Mouse (Mus musculus) hematopoietic stem cell, adult 5-6 weeks (primary cell): ENCODE results near the gene Naa15. TPM values are rescaled to one million over a fixed set of nuclear protein-coding genes. Genes with fewer than 3 reads are reported as not detected.

ENCODE experiments used
- ATAC-seq, 2 experiments: fragments of 125-278 bp in 1 of 2; replicated peaks in 1 of 2; 2 replicates each; pipeline ENCODE4 v1.8.0; 2016 to 2017; ENCODE audit warnings: inconsistent platforms in 2 of 2, mild to moderate bottlenecking in 2 of 2, moderate number of reproducible peaks in 2 of 2, low read depth in 1 of 2, moderate TSS enrichment in 1 of 2; ENCODE audit not compliant: low FRiP score in 2 of 2, poor library complexity in 2 of 2, severe bottlenecking in 2 of 2, insufficient read depth in 1 of 2, low TSS enrichment in 1 of 2
- total RNA-seq: library from RNA; stranded (forward); fragments of 172-1452, 232-1000 nt; gene quantifications from 2 replicates; pipeline ENCODE4 v1.2.3, GENCODE M21; 2017

Naa15 gene
- total RNA-seq, 1 experiment from 2014 or later = 76.8 TPM

DNA sequence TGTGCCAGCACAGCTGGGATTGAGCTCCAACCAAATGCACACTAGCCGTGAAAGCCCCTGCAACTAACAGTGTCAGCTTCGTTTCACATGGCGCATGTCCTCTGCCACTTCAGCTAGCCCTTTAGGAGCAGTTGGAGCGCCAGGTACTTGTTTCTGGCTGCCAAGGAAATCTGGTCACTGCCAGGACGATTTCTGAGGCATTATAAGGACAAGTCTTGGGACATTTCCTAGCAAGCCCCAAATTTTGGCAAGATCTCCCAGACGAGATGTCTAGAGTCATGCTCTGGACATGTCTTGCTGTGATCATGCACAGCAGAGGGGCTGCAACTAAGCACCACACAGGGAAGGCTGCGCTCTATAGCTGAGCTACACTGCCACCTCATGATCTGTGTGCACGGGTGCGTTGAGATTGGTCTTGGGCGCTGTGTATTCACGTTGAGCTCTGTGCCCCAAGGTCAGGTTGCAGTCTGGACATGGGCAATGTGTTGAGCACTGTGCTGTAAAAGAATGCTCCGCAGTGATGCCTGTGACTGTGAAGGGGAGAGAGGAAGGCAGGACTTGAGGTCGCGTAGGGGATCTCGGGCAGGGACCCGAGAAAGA is 110.3 kb downstream of the Naa15 start:
- ATAC-seq = no peak

Other genes starting within 250 kb of the Naa15 start
- 2.5 and 3.9 TPM in 2 replicates for gene Noct, start 190.7 kb upstream of the Naa15 start, total RNA-seq
- gene Elf2, start 74.5 kb upstream of the Naa15 start, total RNA-seq = 173 and 205 TPM in 2 replicates
- gene Mgarp, start 18.4 kb upstream of the Naa15 start, total RNA-seq = not detected in 2 replicates
- gene Ndufc1, start 6.2 kb upstream of the Naa15 start, total RNA-seq = 41.9 and 90.6 TPM in 2 replicates
- gene Rab33b, start 68.8 kb downstream of the Naa15 start, total RNA-seq = 19.1 and 20.3 TPM in 2 replicates
- gene Setd7, start 145.7 kb downstream of the Naa15 start, total RNA-seq = 47.3 and 47.4 TPM in 2 replicates
- gene Mgst2, start 245.2 kb downstream of the Naa15 start, total RNA-seq = 10.5 and 27.9 TPM in 2 replicates